Mouse (Mus musculus) spleen, adult 2 months (tissue): ENCODE measurements at regions not wholly inside any gene's neighbourhood (a gene's known extent, or its start where the extent isn't known, plus 50 kb on each side); places are given as distances from the start of the nearest gene placed in this dataset.
A peak's percentile ranks its signal among the peaks of the same experiment; 100 is the strongest.

Source experiments
- DNase-seq, 2 experiments: peaks; one replicate each; pipeline versions ENCODE4 v3.0.0 to v3.0.0-alpha.2; 2012 to 2021; ENCODE audit warnings: low spot score in 2 of 2, low read depth in 1 of 2
- H3K27ac ChIP-seq: fragments of 200-500 bp; 2 replicates; pipeline ENCODE4 v1.5.1; 2012; ENCODE audit warnings: low read length, inconsistent platforms; ENCODE audit not compliant: insufficient read depth
- H3K27me3 ChIP-seq: fragments of 200-500 bp; 2 replicates; pipeline ENCODE4 v1.6.1; 2012; ENCODE audit warnings: mild to moderate bottlenecking, moderate library complexity, low read length, inconsistent platforms; ENCODE audit not compliant: control insufficient read depth, insufficient read depth
- H3K36me3 ChIP-seq: fragments of 200-500 bp; 2 replicates; pipeline ENCODE4 v1.6.1; 2012; ENCODE audit warnings: mild to moderate bottlenecking, low read length, inconsistent platforms; ENCODE audit not compliant: control insufficient read depth, insufficient read depth
- H3K4me1 ChIP-seq: fragments of 200-500 bp; 2 replicates; pipeline ENCODE4 v1.6.1; 2011; ENCODE audit warnings: inconsistent platforms; ENCODE audit not compliant: control insufficient read depth, insufficient read depth, insufficient read length
- H3K4me3 ChIP-seq: fragments of 200-500 bp; 2 replicates; pipeline ENCODE4 v1.5.1; 2011; ENCODE audit warnings: mild to moderate bottlenecking, inconsistent platforms; ENCODE audit not compliant: insufficient read depth, insufficient read length; ENCODE audit errors: extremely low read depth
- CTCF ChIP-seq: fragments of 200-500 bp; IDR thresholded peaks from 2 replicates; pipeline ENCODE4 v1.5.1; 2011; ENCODE audit warnings: mild to moderate bottlenecking, inconsistent platforms; ENCODE audit not compliant: insufficient read depth, insufficient read length, insufficient replicate concordance; ENCODE audit errors: extremely low read depth
- POLR2A ChIP-seq: fragments of 200-500 bp; IDR thresholded peaks from 2 replicates; pipeline ENCODE4 v1.6.1; 2011; ENCODE audit warnings: low read depth, low read length, inconsistent platforms
- WGBS: fragments of 180-500 bp; shearing (Covaris S2); methylation state at CpG from one replicate; pipeline ENCODE4 v1.1.7; 2018; 5-methylcytosine and 5-hydroxymethylcytosine counted together

GRCm38 (mm10) chr9:118387631-118388030, 90.4 kb upstream of the Eomes start:
- Histone ChIP-seq H3K4me1 (peaks cover 4% of the 10 kb centered on the region; the same call in 1 of the 2 replicates), H3K4me3 (no peak overlapping the region), H3K36me3 (no peaks in the 10 kb centered on the region), H3K27ac (no peak overlapping the region), H3K27me3 (0 out of 2 replicates have a peak, but pooled peaks cover 2% of the 10 kb centered on the region)
- TF ChIP-seq POLR2A (no peak), CTCF (no peak)
- WGBS, result 50% methylated on average over 8 of the region's 8 CpGs
- no peak for DNase-seq

- peaks cover 4% of the 10 kb centered on the region; the same call in 1 of the 2 replicates for H3K4me1 ChIP-seq
Measured at GRCm38 (mm10) chr9:118389481-118390334, 88.3 kb upstream of the Eomes start.

GRCm38 (mm10) chr9:118390679-118391078, 87.3 kb upstream of the Eomes start:
- no peaks in the 10 kb centered on the region for H3K36me3 ChIP-seq
- 72% methylated on average over 3 of the region's 3 CpGs for WGBS
- H3K4me3 ChIP-seq, result no peak overlapping the region
- peaks cover 4% of the 10 kb centered on the region; the same call in 1 of the 2 replicates for H3K4me1 ChIP-seq
- no peak for DNase-seq
- H3K27ac ChIP-seq, result no peak overlapping the region
- TF ChIP-seq POLR2A (no peak), CTCF (no peak)
- H3K27me3 ChIP-seq, result 0 out of 2 replicates have a peak, but pooled peaks cover 2% of the 10 kb centered on the region

More at GRCm38 (mm10) chr9:118389481-118390334, 88.3 kb upstream of the Eomes start:
- DNase-seq, result no peak
- TF ChIP-seq CTCF (no peak), POLR2A (no peak)
- Histone ChIP-seq H3K4me3 (peak overlapping the region; percentile 22; the same call in 1 of the 2 replicates), H3K36me3 (no peaks in the 10 kb centered on the region), H3K27ac (no peak overlapping the region), H3K27me3 (0 out of 2 replicates have a peak, but pooled peaks cover 2% of the 10 kb centered on the region)
- WGBS, result 21% methylated on average over 27 of the region's 27 CpGs

- 79% methylated on average over 7 of the region's 7 CpGs for WGBS
- Histone ChIP-seq H3K4me3 (no peak overlapping the region), H3K27me3 (0 out of 2 replicates have a peak, but pooled peaks cover 2% of the 10 kb centered on the region), H3K4me1 (peaks cover 8% of the 10 kb centered on the region; the same call in 1 of the 2 replicates), H3K27ac (no peak overlapping the region), H3K36me3 (no peaks in the 10 kb centered on the region)
- no peak for DNase-seq
- TF ChIP-seq CTCF, result no peak
- TF ChIP-seq POLR2A, result no peak
Measured at GRCm38 (mm10) chr9:118391715-118392114, 86.3 kb upstream of the Eomes start.

- Histone ChIP-seq H3K4me1 (peaks cover 8% of the 10 kb centered on the region; the same call in 1 of the 2 replicates), H3K27me3 (0 out of 2 replicates have a peak, but pooled peaks cover 2% of the 10 kb centered on the region), H3K4me3 (no peak overlapping the region), H3K27ac (no peak overlapping the region), H3K36me3 (no peaks in the 10 kb centered on the region)
- no peak for DNase-seq
- WGBS, result 63% methylated on average over 1 of the region's 1 CpGs
- no peak for TF ChIP-seq POLR2A
- TF ChIP-seq CTCF, result no peak
Measured at GRCm38 (mm10) chr9:118392796-118393195, 85.2 kb upstream of the Eomes start.

GRCm38 (mm10) chr9:118393567-118393966, 84.4 kb upstream of the Eomes start:
- peaks cover 8% of the 10 kb centered on the region; the same call in 1 of the 2 replicates for H3K4me1 ChIP-seq
- no peak for TF ChIP-seq CTCF
- no peak for TF ChIP-seq POLR2A
- no peak overlapping the region for H3K27ac ChIP-seq
- H3K27me3 ChIP-seq, result 0 out of 2 replicates have a peak, but pooled peaks cover 2% of the 10 kb centered on the region
- no peak overlapping the region for H3K4me3 ChIP-seq
- no peaks in the 10 kb centered on the region for H3K36me3 ChIP-seq
- WGBS, result 59% methylated on average over 4 of the region's 4 CpGs
- no peak for DNase-seq
